Mouse (Mus musculus): ENCODE measurements around the gene Krtap9-3. TPM values are rescaled to one million over a fixed set of nuclear protein-coding genes. Genes with fewer than 3 reads are reported as not detected.
"Not testable (repeated sequence)": the region's sequence is repeated elsewhere in the genome, so short reads cannot be mapped to it uniquely, and the experiment has no call there.

Krtap9-3 gene
- polyA plus RNA-seq, 1 experiment: not detected

- no peak within 1 kb of the TSS for H3K27ac ChIP-seq (ENCODE audit: insufficient read depth, low read depth, low read length)
- H3K4me3 ChIP-seq (ENCODE audit: insufficient read depth, low read length): no peak within 1 kb of the TSS
- TF ChIP-seq CTCF (IDR thresholded peaks at IDR 0.05; ENCODE audit: low read depth, low read length) (no peak), POLR2A (IDR thresholded peaks at IDR 0.05; ENCODE audit: borderline replicate concordance, low read depth, low read length) (no peak)
- H3K4me1 ChIP-seq (ENCODE audit: control insufficient read depth, insufficient read depth, low read length): no peaks in the 10 kb centered on the region
Measured at GRCm38 (mm10) chr11:99614796-99615363, 17.0 kb upstream of the Krtap9-3 start, which contains the start of gene Krtap2-4. Gene Krtap2-4, minus strand, starts transcription at chr11:99614846.

DNA sequence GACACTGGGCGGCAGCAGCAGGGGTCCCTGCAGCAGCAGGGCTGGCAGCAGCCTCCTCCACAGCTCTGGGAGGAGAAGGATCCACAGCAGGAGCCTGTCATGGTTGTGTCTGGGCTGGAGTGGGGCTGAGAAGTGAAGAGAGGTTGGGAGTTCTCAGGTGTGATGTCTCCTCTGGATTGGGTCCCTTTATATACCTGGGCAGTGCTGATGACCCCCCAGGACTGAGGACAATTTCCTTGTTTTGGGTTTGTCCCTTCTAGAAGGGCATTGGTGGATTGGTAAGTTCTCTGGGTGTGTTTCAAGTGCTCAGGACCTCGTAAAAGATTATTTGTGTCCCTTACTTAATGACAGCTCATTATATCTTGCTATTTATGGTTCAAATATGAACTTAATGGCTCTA is 12.2 kb upstream of the Krtap9-3 start, which contains the start of gene Gm11937:
TSS of gene Gm11937 (minus strand) at position 101 of the 400 bp plus-strand sequence.
- not testable (repeated sequence) for H3K4me1 ChIP-seq (ENCODE audit: control insufficient read depth, insufficient read depth, low read length); H3K27ac ChIP-seq (ENCODE audit: insufficient read depth, low read depth, low read length); H3K4me3 ChIP-seq (ENCODE audit: insufficient read depth, low read length)

DNA sequence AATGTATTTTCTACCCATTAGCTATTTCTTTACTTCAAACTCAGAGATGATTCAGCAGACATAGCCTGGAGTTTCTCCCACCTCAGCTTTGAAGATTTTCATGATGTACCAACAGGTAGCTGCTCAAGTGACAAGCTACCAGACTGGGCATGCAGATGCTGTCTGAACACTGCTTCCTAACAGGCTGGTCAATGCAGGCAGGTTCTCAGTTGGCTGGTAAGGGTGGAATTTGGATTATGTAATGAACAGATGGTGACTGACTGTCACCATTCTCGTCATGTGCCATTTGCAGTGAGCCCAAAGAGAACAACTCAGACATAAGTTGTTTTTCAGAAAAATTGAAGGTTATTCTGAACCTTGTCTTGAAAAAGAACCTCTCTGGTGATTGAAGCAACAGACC is 11.2 kb upstream of the Krtap9-3 start:
- H3K4me1 ChIP-seq (ENCODE audit: control insufficient read depth, insufficient read depth, low read length): no peaks in the 10 kb centered on the region
- TF ChIP-seq POLR2A (IDR thresholded peaks at IDR 0.05; ENCODE audit: borderline replicate concordance, low read depth, low read length) (no peak), CTCF (IDR thresholded peaks at IDR 0.05; ENCODE audit: low read depth, low read length) (no peak)

GRCm38 (mm10) chr11:99603208-99603607 is 5.3 kb upstream of the Krtap9-3 start, which contains the start of gene Gm11938:
Gene Gm11938, minus strand, starts transcription at chr11:99603308.
- not testable (repeated sequence) for H3K27ac ChIP-seq (ENCODE audit: insufficient read depth, low read depth, low read length); H3K4me1 ChIP-seq (ENCODE audit: control insufficient read depth, insufficient read depth, low read length); H3K4me3 ChIP-seq (ENCODE audit: insufficient read depth, low read length)

More for the DNA sequence above, 11.2 kb upstream of the Krtap9-3 start:
- Histone ChIP-seq H3K4me3 (ENCODE audit: insufficient read depth, low read length) (no peak overlapping the region), H3K27ac (ENCODE audit: insufficient read depth, low read depth, low read length) (no peak overlapping the region)

GRCm38 (mm10) chr11:99590981-99591380 is 6.9 kb downstream of the Krtap9-3 start, which contains the start of gene Krtap1-3:
Gene Krtap1-3, minus strand, starts transcription at chr11:99591339.
- Histone ChIP-seq H3K4me3 (ENCODE audit: insufficient read depth, low read length) (no peak within 1 kb of the TSS), H3K4me1 (ENCODE audit: control insufficient read depth, insufficient read depth, low read length) (no peaks in the 10 kb centered on the region), H3K27ac (ENCODE audit: insufficient read depth, low read depth, low read length) (no peak within 1 kb of the TSS)
- TF ChIP-seq CTCF (IDR thresholded peaks at IDR 0.05; ENCODE audit: low read depth, low read length) (no peak), POLR2A (IDR thresholded peaks at IDR 0.05; ENCODE audit: borderline replicate concordance, low read depth, low read length) (no peak)

- TF ChIP-seq CTCF (IDR thresholded peaks at IDR 0.05; ENCODE audit: low read depth, low read length) (no peak), POLR2A (IDR thresholded peaks at IDR 0.05; ENCODE audit: borderline replicate concordance, low read depth, low read length) (no peak)
- Histone ChIP-seq H3K4me1 (ENCODE audit: control insufficient read depth, insufficient read depth, low read length) (no peaks in the 10 kb centered on the region), H3K4me3 (ENCODE audit: insufficient read depth, low read length) (no peak overlapping the region), H3K27ac (ENCODE audit: insufficient read depth, low read depth, low read length) (no peak overlapping the region)
Measured at GRCm38 (mm10) chr11:99585096-99585495, 12.8 kb downstream of the Krtap9-3 start.

DNA sequence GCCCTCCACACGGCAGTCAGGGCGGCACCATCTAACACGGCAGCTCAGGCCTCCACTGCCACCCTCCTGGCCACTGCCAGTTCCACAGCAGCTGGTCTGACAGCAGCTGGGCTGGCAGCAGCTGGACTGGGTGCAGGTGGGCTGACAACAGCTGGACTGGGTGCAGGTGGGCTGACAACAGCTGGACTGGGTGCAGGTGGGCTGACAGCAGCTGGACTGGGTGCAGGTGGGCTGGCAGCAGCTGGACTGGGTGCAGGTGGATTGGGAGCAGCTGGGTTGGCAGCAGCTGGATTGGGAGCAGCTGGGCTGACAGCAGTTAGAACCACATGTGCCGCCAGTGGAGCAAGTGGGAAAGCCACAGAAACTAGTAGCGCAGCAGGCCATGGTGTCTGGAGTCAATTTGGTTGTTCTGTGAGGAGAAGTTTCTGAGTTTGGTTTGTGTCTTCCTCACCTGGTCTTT is 14.6 kb downstream of the Krtap9-3 start, which contains the start of gene Krtap1-4:
TSS of gene Krtap1-4 (minus strand) at position 410 of the 460 bp plus-strand sequence.
- no peak within 1 kb of the TSS for H3K4me3 ChIP-seq (ENCODE audit: insufficient read depth, low read length)
- H3K27ac ChIP-seq (ENCODE audit: insufficient read depth, low read depth, low read length): no peak within 1 kb of the TSS
- H3K4me1 ChIP-seq (ENCODE audit: control insufficient read depth, insufficient read depth, low read length): no peaks in the 10 kb centered on the region
- TF ChIP-seq POLR2A (IDR thresholded peaks at IDR 0.05; ENCODE audit: borderline replicate concordance, low read depth, low read length): no peak
- no peak for TF ChIP-seq CTCF (IDR thresholded peaks at IDR 0.05; ENCODE audit: low read depth, low read length)

GRCm38 (mm10) chr11:99581564-99581963 is 16.3 kb downstream of the Krtap9-3 start:
- TF ChIP-seq CTCF (IDR thresholded peaks at IDR 0.05; ENCODE audit: low read depth, low read length) (no peak), POLR2A (IDR thresholded peaks at IDR 0.05; ENCODE audit: borderline replicate concordance, low read depth, low read length) (no peak)
- H3K27ac ChIP-seq (ENCODE audit: insufficient read depth, low read depth, low read length): no peak overlapping the region
- no peak overlapping the region for H3K4me3 ChIP-seq (ENCODE audit: insufficient read depth, low read length)
- H3K4me1 ChIP-seq (ENCODE audit: control insufficient read depth, insufficient read depth, low read length): no peaks in the 10 kb centered on the region

DNA sequence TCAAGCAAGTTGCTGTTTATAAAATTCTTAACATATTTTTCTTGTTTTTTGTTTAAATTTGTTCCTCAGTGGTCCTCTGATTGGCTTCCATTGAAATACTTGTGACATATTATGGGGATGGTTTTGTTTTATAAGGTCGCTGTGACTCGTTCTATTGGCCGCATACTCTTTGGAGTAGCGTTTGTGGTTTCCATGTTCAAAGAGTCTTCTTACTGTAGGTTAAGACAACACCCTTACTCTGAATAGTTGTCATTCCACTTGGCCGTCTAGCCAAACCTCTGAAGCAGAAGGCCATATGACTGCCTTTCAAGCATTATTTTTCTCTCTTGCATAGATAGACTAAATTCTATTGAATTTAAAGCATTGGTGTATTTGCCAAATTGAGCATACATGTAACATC is 16.9 kb downstream of the Krtap9-3 start:
- Histone ChIP-seq H3K27ac (ENCODE audit: insufficient read depth, low read depth, low read length) (no peak overlapping the region), H3K4me3 (ENCODE audit: insufficient read depth, low read length) (no peak overlapping the region), H3K4me1 (ENCODE audit: control insufficient read depth, insufficient read depth, low read length) (no peaks in the 10 kb centered on the region)
- TF ChIP-seq POLR2A (IDR thresholded peaks at IDR 0.05; ENCODE audit: borderline replicate concordance, low read depth, low read length) (no peak), CTCF (IDR thresholded peaks at IDR 0.05; ENCODE audit: low read depth, low read length) (no peak)

GRCm38 (mm10) chr11:99580636-99581035 is 17.3 kb downstream of the Krtap9-3 start, which contains the start of gene Krtap1-5:
Gene Krtap1-5, minus strand, starts transcription at chr11:99581016.
- no peak for TF ChIP-seq CTCF (IDR thresholded peaks at IDR 0.05; ENCODE audit: low read depth, low read length)
- TF ChIP-seq POLR2A (IDR thresholded peaks at IDR 0.05; ENCODE audit: borderline replicate concordance, low read depth, low read length): no peak
- H3K27ac ChIP-seq (ENCODE audit: insufficient read depth, low read depth, low read length): no peak within 1 kb of the TSS
- H3K4me3 ChIP-seq (ENCODE audit: insufficient read depth, low read length): no peak within 1 kb of the TSS

More at GRCm38 (mm10) chr11:99580636-99581035, 17.3 kb downstream of the Krtap9-3 start, which contains the start of gene Krtap1-5:
- no peaks in the 10 kb centered on the region for H3K4me1 ChIP-seq (ENCODE audit: control insufficient read depth, insufficient read depth, low read length)
